In genomic region chr11:75904501-75904900, GRCm38 (mm10) we compare ENCODE assay signal across 9 mouse cellular contexts. TPM values are rescaled to one million over a fixed set of nuclear protein-coding genes. Genes with fewer than 3 reads are reported as not detected.
DNase-seq lines count a peak whose midpoint lies in the region; ATAC-seq and TF ChIP-seq lines count a peak whose summit lies in the region.
"Had no signal": no experiment of that assay in that cellular context is flagged by ENCODE, and none has a peak within 500 bp of the region (broad histone marks: within the 10 kb centered on the region; RNA-seq: fewer than 3 reads in every experiment).

No protein-coding gene starts in this region.

- no peak for TF ChIP-seq CTCF in left cerebral cortex, adult 2 months (IDR thresholded peaks at IDR 0.05)
- no peak for TF ChIP-seq CTCF in liver, postnatal 0 days (IDR thresholded peaks at IDR 0.05; ENCODE audit: low read depth)
- no peak for TF ChIP-seq CTCF in heart, adult 2 months (IDR thresholded peaks at IDR 0.05)

- peak; percentile 35; the same call in 1 of the 2 replicates for ATAC-seq in liver, postnatal 0 days

- H3K36me3 ChIP-seq in liver, postnatal 0 days (replicated peaks; ENCODE audit: insufficient read depth, low read length), result no peaks in the 10 kb centered on the region
- H3K36me3 ChIP-seq in heart, adult 2 months (ENCODE audit: control insufficient read depth, insufficient read depth, low read length), result no peaks in the 10 kb centered on the region

- no peaks in the 10 kb centered on the region for H3K9me3 ChIP-seq in liver, postnatal 0 days (ENCODE audit: low read length)

- peaks cover 6% of the 10 kb centered on the region for H3K4me1 ChIP-seq in liver, postnatal 0 days (ENCODE audit: insufficient read depth)
- no peaks in the 10 kb centered on the region for H3K4me1 ChIP-seq in heart, adult 2 months (ENCODE audit: control insufficient read depth, insufficient read depth, low read length)

- TF ChIP-seq EP300 in liver, postnatal 0 days (IDR thresholded peaks at IDR 0.05; ENCODE audit: low read depth), result no peak
- no peak for TF ChIP-seq EP300 in heart, adult 2 months (IDR thresholded peaks at IDR 0.05; ENCODE audit: insufficient read depth, low read depth, low read length)

- H3K4me2 ChIP-seq in liver, postnatal 0 days (ENCODE audit: low read depth, low read length), result no peak overlapping the region

- H3K27me3 ChIP-seq in liver, postnatal 0 days (ENCODE audit: insufficient read depth, low read length), result no peaks in the 10 kb centered on the region
- H3K27me3 ChIP-seq in heart, adult 2 months (ENCODE audit: control insufficient read depth, insufficient read depth, low read length), result no peaks in the 10 kb centered on the region

- H3K27ac ChIP-seq in left cerebral cortex, adult 2 months, result no peak overlapping the region
- no peak overlapping the region for H3K27ac ChIP-seq in liver, postnatal 0 days (ENCODE audit: low read depth)
- no peak overlapping the region for H3K27ac ChIP-seq in heart, adult 2 months

- WGBS in liver, postnatal 0 days (ENCODE audit: insufficient replicate concordance), result 51% methylated on average over 5 of the region's 5 CpGs
- 65% methylated on average over 5 of the region's 5 CpGs for WGBS in heart, adult 2 months

- H3K4me3 ChIP-seq in left cerebral cortex, adult 2 months, result no peak overlapping the region
- no peak overlapping the region for H3K4me3 ChIP-seq in liver, postnatal 0 days (ENCODE audit: low read depth, low read length)
- H3K4me3 ChIP-seq in heart, adult 2 months, result no peak overlapping the region

- intact Hi-C loops in left cerebral cortex, postnatal 4 days (cut with DNase I), result loop anchor here (10.0 kb wide), 1 partner anchor 110 kb away; the partner anchor contains the start of gene Doc2b
- intact Hi-C loops in left cerebral cortex, adult 2 months (cut with DNase I), result loop anchor here (5.0 kb wide), 1 partner anchor 122 kb away; no protein-coding TSS in a partner anchor
- intact Hi-C loops in heart, adult 2 months (cut with DNase I), result no loop called here

- no peak overlapping the region for H3K9ac ChIP-seq in liver, postnatal 0 days (replicated peaks)
- no peak overlapping the region for H3K9ac ChIP-seq in heart, adult 2 months (ENCODE audit: low read depth, low read length)

- no peaks in the 10 kb centered on the region for H3K79me2 ChIP-seq in heart, adult 2 months (replicated peaks; ENCODE audit: control insufficient read depth, insufficient read depth, low read length)

- TF ChIP-seq POLR2A in heart, adult 2 months (IDR thresholded peaks at IDR 0.05; ENCODE audit: insufficient read depth, low read depth, low read length), result no peak

- DNase-seq in left cerebral cortex, postnatal 4 days, result peak; percentile 33
- DNase-seq in left cerebral cortex, adult 2 months (ENCODE audit: extremely low spot score in 1 of 2, low spot score in 2 of 2), result no peak
- DNase-seq in embryo, embryonic 11 days, result peak; percentile 44
- DNase-seq in kidney, adult 9 months, result peak; percentile 40
- DNase-seq in liver, postnatal 0 days, result no peak
- no peak for DNase-seq in adrenal gland, postnatal 25 days
- DNase-seq in heart, adult 2 months, result no peak
- no peak for DNase-seq in thymus, postnatal 10 days (ENCODE audit: low spot score in 2 of 2)
- DNase-seq: thymus, postnatal 14 days had no signal

RNA-seq across cellular contexts. Expression of gene Rph3al, which starts 33.7 kb away (rescaled TPM):
- total RNA-seq in left cerebral cortex, postnatal 4 days (2021), result 1 to 10 TPM; 2.9 to 4.3 TPM
- 1 to 10 TPM; 2.3 to 2.7 TPM for total RNA-seq in left cerebral cortex, adult 2 months (2021)
- polyA plus RNA-seq in liver, postnatal 0 days (2015; fragmentation: Nextera tagmentation; extraction: Ambion mirVana), result 0.83 and 0.86 TPM in 2 replicates
- 17.2 and 19.4 TPM in 2 replicates for total RNA-seq in adrenal gland, postnatal 25 days (2021)
- total RNA-seq in heart, adult 2 months (2021), result 10 to 100 TPM; 11.1 to 11.7 TPM
- 5.9 and 6.6 TPM in 2 replicates for polyA plus RNA-seq in heart, adult 2 months (2012; rRNA removed)

Comparison
In these comparisons a context has a peak if more than half of its experiments do, and no peak if none do; other contexts are left out.
1. DNase-seq: peak in left cerebral cortex, postnatal 4 days (single experiment), embryo, embryonic 11 days (single experiment) and kidney, adult 9 months (single experiment); none in left cerebral cortex, adult 2 months (0 of 2), liver, postnatal 0 days (single experiment), adrenal gland, postnatal 25 days (single experiment), heart, adult 2 months (0 of 2) and thymus, postnatal 10 days (0 of 2).